Mouse (Mus musculus) bone marrow macrophage, adult 2 months (primary cell): ENCODE results near the gene Srsf3. TPM values are rescaled to one million over a fixed set of nuclear protein-coding genes. Genes with fewer than 3 reads are reported as not detected.
A peak's percentile ranks its signal among the peaks of the same experiment; 100 is the strongest.

Source experiments
- H3K27ac ChIP-seq: 2 replicates; pipeline ENCODE4 v1.5.1; 2012; ENCODE audit warnings: low read depth, low read length; ENCODE audit not compliant: insufficient read depth
- H3K4me1 ChIP-seq: 2 replicates; pipeline ENCODE4 v1.6.1; 2012; ENCODE audit warnings: low read length; ENCODE audit not compliant: control insufficient read depth, insufficient read depth
- H3K4me3 ChIP-seq: 2 replicates; pipeline ENCODE4 v1.5.1; 2012; ENCODE audit warnings: mild to moderate bottlenecking, low read length, moderate library complexity; ENCODE audit not compliant: insufficient read depth
- CTCF ChIP-seq: IDR thresholded peaks from 2 replicates; pipeline ENCODE4 v1.5.1; 2012; ENCODE audit warnings: low read depth, mild to moderate bottlenecking, low read length, moderate library complexity
- POLR2A ChIP-seq: IDR thresholded peaks from 2 replicates; pipeline ENCODE4 v1.6.1; 2012; ENCODE audit warnings: mild to moderate bottlenecking, low read depth, low read length, borderline replicate concordance
- polyA plus RNA-seq: library from polyadenylated mRNA; stranded (reverse); fragments of >200 nt; gene quantifications from 2 replicates; pipeline ENCODE4 v1.2.4, GENCODE M21; 2012; ENCODE audit not compliant: missing spikeins, insufficient read depth, insufficient read length

Srsf3 gene
- polyA plus RNA-seq, 1 experiment, result 170 TPM

GRCm38 (mm10) chr17:29000465-29000864, 32.0 kb upstream of the Srsf3 start:
- Histone ChIP-seq H3K27ac (peak overlapping the region; percentile 50), H3K4me1 (peaks cover 35% of the 10 kb centered on the region)

GRCm38 (mm10) chr17:29003740-29004139, 28.7 kb upstream of the Srsf3 start:
- Histone ChIP-seq H3K27ac (peak overlapping the region; percentile 55; the same call in 1 of the 2 replicates), H3K4me3 (no peak overlapping the region), H3K4me1 (peaks cover 45% of the 10 kb centered on the region)
- no peak for TF ChIP-seq CTCF
- no peak for TF ChIP-seq POLR2A

More at GRCm38 (mm10) chr17:29000465-29000864, 32.0 kb upstream of the Srsf3 start:
- no peak overlapping the region for H3K4me3 ChIP-seq
- TF ChIP-seq CTCF (no peak), POLR2A (no peak)

- TF ChIP-seq CTCF (no peak), POLR2A (no peak)
- Histone ChIP-seq H3K4me3 (no peak overlapping the region), H3K4me1 (peaks cover 47% of the 10 kb centered on the region), H3K27ac (no peak overlapping the region)
These were observed 27.4 kb upstream of the Srsf3 start for GRCm38 (mm10) chr17:29005002-29005401.

- H3K27ac ChIP-seq, result peak overlapping the region; percentile 97
- H3K4me1 ChIP-seq, result peaks cover 37% of the 10 kb centered on the region
- TF ChIP-seq POLR2A (no peak), CTCF (no peak)
- peak overlapping the region; percentile 83 for H3K4me3 ChIP-seq
These were observed 25.6 kb upstream of the Srsf3 start for GRCm38 (mm10) chr17:29006812-29007211.

- H3K27ac ChIP-seq, result peak overlapping the region; percentile 97
- TF ChIP-seq CTCF, result no peak
- no peak for TF ChIP-seq POLR2A
- H3K4me3 ChIP-seq, result peak overlapping the region; percentile 83
- H3K4me1 ChIP-seq, result peaks cover 37% of the 10 kb centered on the region
These were observed 25.2 kb upstream of the Srsf3 start for GRCm38 (mm10) chr17:29007243-29007640.

GRCm38 (mm10) chr17:29007641-29008325, 24.6 kb upstream of the Srsf3 start, which contains the start of gene Stk38:
Gene Stk38 (minus strand): TSS chr17:29007995.
- Histone ChIP-seq H3K4me1 (peaks cover 35% of the 10 kb centered on the region), H3K27ac (peak within 1 kb of the TSS; percentile 97), H3K4me3 (peak within 1 kb of the TSS; percentile 83)
- no peak for TF ChIP-seq CTCF
- no peak for TF ChIP-seq POLR2A

- H3K27ac ChIP-seq, result peak overlapping the region; percentile 97
- H3K4me1 ChIP-seq, result peaks cover 31% of the 10 kb centered on the region
- H3K4me3 ChIP-seq, result peak overlapping the region; percentile 83
- TF ChIP-seq POLR2A, result no peak
- no peak for TF ChIP-seq CTCF
These were observed 24.1 kb upstream of the Srsf3 start for GRCm38 (mm10) chr17:29008326-29008650.

- H3K4me3 ChIP-seq, result no peak overlapping the region
- peak overlapping the region; percentile 66 for H3K27ac ChIP-seq
- no peak for TF ChIP-seq POLR2A
- peaks cover 30% of the 10 kb centered on the region for H3K4me1 ChIP-seq
These were observed 23.2 kb upstream of the Srsf3 start for GRCm38 (mm10) chr17:29009181-29009580.

GRCm38 (mm10) chr17:29014235-29014634, 18.2 kb upstream of the Srsf3 start:
- Histone ChIP-seq H3K27ac (no peak overlapping the region), H3K4me1 (peaks cover 15% of the 10 kb centered on the region), H3K4me3 (no peak overlapping the region)
- no peak for TF ChIP-seq CTCF
- TF ChIP-seq POLR2A, result no peak

- Histone ChIP-seq H3K4me1 (peaks cover 7% of the 10 kb centered on the region), H3K4me3 (no peak overlapping the region), H3K27ac (no peak overlapping the region)
- no peak for TF ChIP-seq POLR2A
- TF ChIP-seq CTCF, result peak; percentile 38; the same call in 1 of the 2 replicates
These were observed 16.8 kb upstream of the Srsf3 start for GRCm38 (mm10) chr17:29015638-29016037.

- TF ChIP-seq POLR2A, result no peak
- TF ChIP-seq CTCF, result no peak
- H3K4me1 ChIP-seq, result peaks cover 7% of the 10 kb centered on the region
- no peak overlapping the region for H3K4me3 ChIP-seq
- H3K27ac ChIP-seq, result no peak overlapping the region
These were observed 15.7 kb upstream of the Srsf3 start for GRCm38 (mm10) chr17:29016705-29017104.
